Mouse (Mus musculus): ENCODE data around the gene Gid8. TPM values are rescaled to one million over a fixed set of nuclear protein-coding genes. Genes with fewer than 3 reads are reported as not detected.
A peak's percentile ranks its signal among the peaks of the same experiment; 100 is the strongest.

Gid8 gene
- 62.8 and 64.7 TPM in 2 replicates for polyA plus RNA-seq (2012; rRNA removed)

- TF ChIP-seq POLR2A (IDR thresholded peaks at IDR 0.05; ENCODE audit: borderline replicate concordance, extremely low read depth, insufficient read depth, insufficient read length, poor library complexity, severe bottlenecking) = peak; percentile 25; the same call in 1 of the 2 replicates
- TF ChIP-seq CTCF (IDR thresholded peaks at IDR 0.05; ENCODE audit: borderline replicate concordance, extremely low read depth, insufficient read depth, insufficient read length) = no peak
- DNase-seq (ENCODE audit: low read depth) = peak; percentile 99
Measured at GRCm38 (mm10) chr2:180709923-180710272, at the start of gene Gid8, which contains the start of gene Dido1. TSS of gene Gid8 (plus strand) at chr2:180710117. TSS of gene Dido1 (minus strand) at chr2:180709999.

- no peak for TF ChIP-seq CTCF (IDR thresholded peaks at IDR 0.05; ENCODE audit: borderline replicate concordance, extremely low read depth, insufficient read depth, insufficient read length)
- no peak for DNase-seq (ENCODE audit: low read depth)
Measured at GRCm38 (mm10) chr2:180660521-180660920, 49.4 kb upstream of the Gid8 start.

- no peak for TF ChIP-seq POLR2A (IDR thresholded peaks at IDR 0.05; ENCODE audit: borderline replicate concordance, extremely low read depth, insufficient read depth, insufficient read length, poor library complexity, severe bottlenecking)
- TF ChIP-seq CTCF (IDR thresholded peaks at IDR 0.05; ENCODE audit: borderline replicate concordance, extremely low read depth, insufficient read depth, insufficient read length) = no peak
- no peak for DNase-seq (ENCODE audit: low read depth)
Measured at GRCm38 (mm10) chr2:180662008-180662407, 47.9 kb upstream of the Gid8 start.

- no peak for TF ChIP-seq POLR2A (IDR thresholded peaks at IDR 0.05; ENCODE audit: borderline replicate concordance, extremely low read depth, insufficient read depth, insufficient read length, poor library complexity, severe bottlenecking)
- TF ChIP-seq CTCF (IDR thresholded peaks at IDR 0.05; ENCODE audit: borderline replicate concordance, extremely low read depth, insufficient read depth, insufficient read length) = no peak
- no peak for DNase-seq (ENCODE audit: low read depth)
Measured at GRCm38 (mm10) chr2:180676706-180677105, 33.2 kb upstream of the Gid8 start.

GRCm38 (mm10) chr2:180678609-180679140 lies 31.2 kb upstream of the Gid8 start:
- peak; percentile 73 for DNase-seq (ENCODE audit: low read depth)
- peak; percentile 70; the same call in 1 of the 2 replicates for TF ChIP-seq CTCF (IDR thresholded peaks at IDR 0.05; ENCODE audit: borderline replicate concordance, extremely low read depth, insufficient read depth, insufficient read length)
- TF ChIP-seq POLR2A (IDR thresholded peaks at IDR 0.05; ENCODE audit: borderline replicate concordance, extremely low read depth, insufficient read depth, insufficient read length, poor library complexity, severe bottlenecking) = no peak

GRCm38 (mm10) chr2:180681225-180681624 lies 28.7 kb upstream of the Gid8 start:
- TF ChIP-seq POLR2A (IDR thresholded peaks at IDR 0.05; ENCODE audit: borderline replicate concordance, extremely low read depth, insufficient read depth, insufficient read length, poor library complexity, severe bottlenecking) (no peak), CTCF (IDR thresholded peaks at IDR 0.05; ENCODE audit: borderline replicate concordance, extremely low read depth, insufficient read depth, insufficient read length) (no peak)
- DNase-seq (ENCODE audit: low read depth) = no peak

- no peak for DNase-seq (ENCODE audit: low read depth)
- TF ChIP-seq CTCF (IDR thresholded peaks at IDR 0.05; ENCODE audit: borderline replicate concordance, extremely low read depth, insufficient read depth, insufficient read length) (no peak), POLR2A (IDR thresholded peaks at IDR 0.05; ENCODE audit: borderline replicate concordance, extremely low read depth, insufficient read depth, insufficient read length, poor library complexity, severe bottlenecking) (no peak)
Measured at GRCm38 (mm10) chr2:180683524-180683923, 26.4 kb upstream of the Gid8 start.

- DNase-seq (ENCODE audit: low read depth) = no peak
- no peak for TF ChIP-seq CTCF (IDR thresholded peaks at IDR 0.05; ENCODE audit: borderline replicate concordance, extremely low read depth, insufficient read depth, insufficient read length)
- no peak for TF ChIP-seq POLR2A (IDR thresholded peaks at IDR 0.05; ENCODE audit: borderline replicate concordance, extremely low read depth, insufficient read depth, insufficient read length, poor library complexity, severe bottlenecking)
Measured at GRCm38 (mm10) chr2:180684031-180684430, 25.9 kb upstream of the Gid8 start.

GRCm38 (mm10) chr2:180689841-180690240 lies 20.1 kb upstream of the Gid8 start:
- no peak for DNase-seq (ENCODE audit: low read depth)
- TF ChIP-seq POLR2A (IDR thresholded peaks at IDR 0.05; ENCODE audit: borderline replicate concordance, extremely low read depth, insufficient read depth, insufficient read length, poor library complexity, severe bottlenecking) (no peak), CTCF (IDR thresholded peaks at IDR 0.05; ENCODE audit: borderline replicate concordance, extremely low read depth, insufficient read depth, insufficient read length) (no peak)

- peak; percentile 73 for DNase-seq (ENCODE audit: low read depth)
- TF ChIP-seq CTCF (IDR thresholded peaks at IDR 0.05; ENCODE audit: borderline replicate concordance, extremely low read depth, insufficient read depth, insufficient read length) (no peak), POLR2A (IDR thresholded peaks at IDR 0.05; ENCODE audit: borderline replicate concordance, extremely low read depth, insufficient read depth, insufficient read length, poor library complexity, severe bottlenecking) (no peak)
Measured at GRCm38 (mm10) chr2:180692630-180693029, 17.3 kb upstream of the Gid8 start.

GRCm38 (mm10) chr2:180695176-180695575 lies 14.7 kb upstream of the Gid8 start:
- TF ChIP-seq POLR2A (IDR thresholded peaks at IDR 0.05; ENCODE audit: borderline replicate concordance, extremely low read depth, insufficient read depth, insufficient read length, poor library complexity, severe bottlenecking) (no peak), CTCF (IDR thresholded peaks at IDR 0.05; ENCODE audit: borderline replicate concordance, extremely low read depth, insufficient read depth, insufficient read length) (no peak)
- peak; percentile 13 for DNase-seq (ENCODE audit: low read depth)

- no peak for TF ChIP-seq POLR2A (IDR thresholded peaks at IDR 0.05; ENCODE audit: borderline replicate concordance, extremely low read depth, insufficient read depth, insufficient read length, poor library complexity, severe bottlenecking)
- no peak for DNase-seq (ENCODE audit: low read depth)
Measured at GRCm38 (mm10) chr2:180700457-180700856, 9.5 kb upstream of the Gid8 start.

Data from brain, embryonic 14.5 days (tissue).